Mouse (Mus musculus) olfactory bulb, adult 2 months (tissue): ENCODE measurements around the gene Prpf31. TPM values are rescaled to one million over a fixed set of nuclear protein-coding genes. Genes with fewer than 3 reads are reported as not detected.
"Not testable (repeated sequence)": the region's sequence is repeated elsewhere in the genome, so short reads cannot be mapped to it uniquely, and the experiment has no call there.

Experiments
- H3K27ac ChIP-seq: fragments of 200-500 bp; 2 replicates; pipeline ENCODE4 v1.5.1; 2012; ENCODE audit warnings: low read depth, low read length; ENCODE audit not compliant: insufficient read depth
- H3K4me1 ChIP-seq: fragments of 200-500 bp; 2 replicates; pipeline ENCODE4 v1.6.1; 2012; ENCODE audit warnings: low read length; ENCODE audit not compliant: control insufficient read depth, insufficient read depth
- H3K4me3 ChIP-seq: fragments of 200-500 bp; 2 replicates; pipeline ENCODE4 v1.5.1; 2012; ENCODE audit warnings: mild to moderate bottlenecking, low read depth, low read length, moderate library complexity; ENCODE audit not compliant: insufficient read depth
- CTCF ChIP-seq: fragments of 200-500 bp; IDR thresholded peaks from 2 replicates; pipeline ENCODE4 v1.5.1; 2012; ENCODE audit warnings: low read depth, mild to moderate bottlenecking, low read length, moderate library complexity; ENCODE audit not compliant: insufficient read depth
- POLR2A ChIP-seq: fragments of 200-500 bp; IDR thresholded peaks from 2 replicates; pipeline ENCODE4 v1.6.1; 2012; ENCODE audit warnings: mild to moderate bottlenecking, low read depth, low read length, moderate library complexity; ENCODE audit not compliant: insufficient read depth
- whole genome bisulfite sequencing: fragments of 180-500 bp; shearing (Covaris S2); methylation state at CpG from one replicate; pipeline ENCODE4 v1.1.7; 2018; 5-methylcytosine and 5-hydroxymethylcytosine counted together
- polyA plus RNA-seq: library from polyadenylated mRNA; stranded (reverse); fragments of >200 nt; gene quantifications from 2 replicates; pipeline ENCODE4 v1.2.4, GENCODE M21; 2012; ENCODE audit warnings: low replicate concordance; ENCODE audit not compliant: missing spikeins, insufficient read depth, insufficient read length

Gene Prpf31
- polyA plus RNA-seq, 1 experiment = not detected

- no peak for TF ChIP-seq CTCF
- TF ChIP-seq POLR2A = no peak
- Histone ChIP-seq H3K27ac (no peak overlapping the region), H3K4me3 (no peak overlapping the region), H3K4me1 (0 out of 2 replicates have a peak, but pooled peaks cover 2% of the 10 kb centered on the region)
- WGBS = 24% methylated on average over 9 of the region's 9 CpGs
Observed at GRCm38 (mm10) chr7:3595146-3595545, 34.6 kb upstream of the Prpf31 start.

- not testable (repeated sequence) for H3K27ac ChIP-seq
Observed at GRCm38 (mm10) chr7:3597755-3598154, 32.0 kb upstream of the Prpf31 start.

GRCm38 (mm10) chr7:3601119-3601518 is 28.7 kb upstream of the Prpf31 start:
- TF ChIP-seq POLR2A (no peak), CTCF (no peak)
- Histone ChIP-seq H3K27ac (no peak overlapping the region), H3K4me3 (no peak overlapping the region), H3K4me1 (no peaks in the 10 kb centered on the region)
- 2% methylated on average over 4 of the region's 4 CpGs for WGBS

More at GRCm38 (mm10) chr7:3597755-3598154, 32.0 kb upstream of the Prpf31 start:
- not testable (repeated sequence) for H3K4me3 ChIP-seq, H3K4me1 ChIP-seq
- 51% methylated on average over 1 of the region's 1 CpGs for WGBS

GRCm38 (mm10) chr7:3606798-3607197 is 23.0 kb upstream of the Prpf31 start:
- no peak overlapping the region for H3K27ac ChIP-seq
- H3K4me3 ChIP-seq = no peak overlapping the region
- WGBS = 29% methylated on average over 2 of the region's 2 CpGs
- H3K4me1 ChIP-seq = no peaks in the 10 kb centered on the region
- no peak for TF ChIP-seq POLR2A
- TF ChIP-seq CTCF = no peak

GRCm38 (mm10) chr7:3607391-3607790 is 22.4 kb upstream of the Prpf31 start:
- no peak overlapping the region for H3K4me3 ChIP-seq
- 86% methylated on average over 6 of the region's 6 CpGs for WGBS
- no peak overlapping the region for H3K27ac ChIP-seq
- H3K4me1 ChIP-seq = no peaks in the 10 kb centered on the region
- TF ChIP-seq CTCF = no peak
- TF ChIP-seq POLR2A = no peak

- Histone ChIP-seq H3K27ac (no peak overlapping the region), H3K4me3 (no peak overlapping the region), H3K4me1 (no peaks in the 10 kb centered on the region)
- WGBS = 84% methylated on average over 3 of the region's 3 CpGs
- no peak for TF ChIP-seq CTCF
- no peak for TF ChIP-seq POLR2A
Observed at GRCm38 (mm10) chr7:3608668-3609067, 21.1 kb upstream of the Prpf31 start.

- no peak overlapping the region for H3K4me3 ChIP-seq
- TF ChIP-seq CTCF (no peak), POLR2A (no peak)
- H3K27ac ChIP-seq = no peak overlapping the region
- H3K4me1 ChIP-seq = no peaks in the 10 kb centered on the region
- WGBS = 59% methylated on average over 3 of the region's 3 CpGs
Observed at GRCm38 (mm10) chr7:3609082-3609481, 20.7 kb upstream of the Prpf31 start.

- WGBS = 87% methylated on average over 3 of the region's 3 CpGs
- Histone ChIP-seq H3K4me3 (no peak overlapping the region), H3K4me1 (no peaks in the 10 kb centered on the region), H3K27ac (no peak overlapping the region)
- no peak for TF ChIP-seq POLR2A
- TF ChIP-seq CTCF = no peak
Observed at GRCm38 (mm10) chr7:3610437-3610836, 19.3 kb upstream of the Prpf31 start.

- H3K27ac ChIP-seq = no peak overlapping the region
- no peak for TF ChIP-seq POLR2A
- WGBS = 92% methylated on average over 13 of the region's 13 CpGs
Observed at GRCm38 (mm10) chr7:3611006-3611405, 18.8 kb upstream of the Prpf31 start.

GRCm38 (mm10) chr7:3614021-3614420 is 15.8 kb upstream of the Prpf31 start:
- WGBS = 79% methylated on average over 3 of the region's 3 CpGs

More at GRCm38 (mm10) chr7:3611006-3611405, 18.8 kb upstream of the Prpf31 start:
- no peak overlapping the region for H3K4me3 ChIP-seq
- H3K4me1 ChIP-seq = no peaks in the 10 kb centered on the region

More at GRCm38 (mm10) chr7:3614021-3614420, 15.8 kb upstream of the Prpf31 start:
- H3K27ac ChIP-seq = no peak overlapping the region
- H3K4me1 ChIP-seq = peaks cover 2% of the 10 kb centered on the region; the same call in 1 of the 2 replicates
- no peak for TF ChIP-seq POLR2A
- no peak for TF ChIP-seq CTCF
- H3K4me3 ChIP-seq = no peak overlapping the region
